Mouse (Mus musculus) liver, embryonic 14.5 days (tissue): Measurements from ENCODE around the gene Tcn2.
"Not testable (repeated sequence)": the region's sequence is repeated elsewhere in the genome, so short reads cannot be mapped to it uniquely, and the experiment has no call there.

Experiments
- CTCF ChIP-seq: IDR thresholded peaks from 2 replicates; pipeline ENCODE4 v1.5.1; 2016; ENCODE audit warnings: antibody characterized with exemption, low read depth, control low read depth
- EP300 ChIP-seq: IDR thresholded peaks from 2 replicates; pipeline ENCODE4 v1.6.1; 2016; ENCODE audit warnings: antibody characterized with exemption, low read depth

DNA sequence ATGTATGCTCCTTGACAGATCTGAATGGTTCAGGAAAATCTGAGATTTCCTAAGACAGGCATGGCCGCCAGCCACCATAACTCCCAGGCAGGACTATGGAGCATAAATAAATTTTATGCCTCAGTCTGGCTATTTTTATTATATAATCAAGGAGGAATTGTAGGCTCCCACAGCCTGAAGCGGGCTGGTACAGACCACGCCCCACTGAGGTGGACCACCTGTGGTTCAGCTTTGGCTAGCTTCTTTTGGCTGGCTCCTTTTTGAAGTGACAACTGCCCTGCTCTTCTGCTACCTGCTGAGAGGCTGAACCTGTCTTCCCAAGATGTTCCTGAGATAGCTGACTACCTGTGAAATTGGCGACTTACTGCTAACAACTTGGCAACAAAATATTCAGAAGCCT, 23.4 kb upstream of the Tcn2 start:
- not testable (repeated sequence) for TF ChIP-seq CTCF, EP300
